Mouse (Mus musculus) midbrain, embryonic 16.5 days (tissue): ENCODE results near the gene Clstn1. TPM values are rescaled to one million over a fixed set of nuclear protein-coding genes. Genes with fewer than 3 reads are reported as not detected.
"Not testable (repeated sequence)": the region's sequence is repeated elsewhere in the genome, so short reads cannot be mapped to it uniquely, and the experiment has no call there.

Experiments used
- ATAC-seq: fragments of 200-750 bp; cut with Nextera tagmentation; 2 replicates; pipeline ENCODE4 v1.8.0; 2017; ENCODE audit warnings: moderate TSS enrichment
- H3K27ac ChIP-seq: fragments of 300-500 bp; sonication (generic); 2 replicates; pipeline ENCODE4 v1.5.1; 2014; ENCODE audit warnings: mild to moderate bottlenecking, low read length, mixed read lengths
- H3K27me3 ChIP-seq: fragments of 300-500 bp; sonication (generic); 2 replicates; pipeline ENCODE4 v1.6.1; 2014; ENCODE audit warnings: low read depth, low read length, mixed read lengths; ENCODE audit not compliant: control insufficient read depth, insufficient read depth
- H3K36me3 ChIP-seq: fragments of 300-500 bp; sonication (generic); 2 replicates; pipeline ENCODE4 v1.6.1; 2014; ENCODE audit warnings: mild to moderate bottlenecking, low read length, moderate library complexity, mixed read lengths; ENCODE audit not compliant: control insufficient read depth, insufficient read depth
- H3K4me1 ChIP-seq: fragments of 300-500 bp; sonication (generic); 2 replicates; pipeline ENCODE4 v1.6.1; 2014; ENCODE audit warnings: mild to moderate bottlenecking, low read length, mixed read lengths; ENCODE audit not compliant: control insufficient read depth, insufficient read depth
- H3K4me2 ChIP-seq: fragments of 300-500 bp; sonication (generic); 2 replicates; pipeline ENCODE4 v1.6.1; 2014; ENCODE audit warnings: mild to moderate bottlenecking, low read length, mixed read lengths
- H3K4me3 ChIP-seq: fragments of 300-500 bp; sonication (generic); 2 replicates; pipeline ENCODE4 v1.5.1; 2014; ENCODE audit warnings: low read depth, mild to moderate bottlenecking, low read length, moderate library complexity, mixed read lengths
- H3K9ac ChIP-seq: fragments of 300-500 bp; sonication (generic); 2 replicates; pipeline ENCODE4 v1.6.1; 2014; ENCODE audit warnings: low read depth, low read length, mixed read lengths
- H3K9me3 ChIP-seq: fragments of 300-500 bp; sonication (generic); replicated peaks from 2 replicates; pipeline ENCODE4 v1.6.1; 2014; ENCODE audit warnings: mild to moderate bottlenecking, low read length, mixed read lengths; ENCODE audit not compliant: control insufficient read depth, poor library complexity, severe bottlenecking
- whole genome bisulfite sequencing: fragments of 180-500 bp; shearing (Covaris S2); extraction: QIAGEN DNeasy Blood & Tissue Kit; methylation state at CpG from one replicate; pipeline ENCODE4 v1.1.7; 2014; 5-methylcytosine and 5-hydroxymethylcytosine counted together
- polyA plus RNA-seq: library from polyadenylated mRNA; unstranded; fragments of >200 nt; fragmentation: Nextera tagmentation; extraction: Ambion mirVana; gene quantifications from 2 replicates; pipeline ENCODE4 v1.2.1, GENCODE M21; 2015

The Clstn1 gene
- polyA plus RNA-seq, 1 experiment from 2014 or later = 80.2 TPM

- no peak for ATAC-seq
- Histone ChIP-seq H3K9me3 (peaks cover 2% of the 10 kb centered on the region; the same call in 1 of the 2 replicates), H3K4me1 (peaks cover 17% of the 10 kb centered on the region), H3K9ac (no peak overlapping the region), H3K27ac (no peak overlapping the region), H3K27me3 (no peaks in the 10 kb centered on the region), H3K36me3 (peaks cover 4% of the 10 kb centered on the region; the same call in 1 of the 2 replicates), H3K4me2 (no peak overlapping the region), H3K4me3 (no peak overlapping the region)
- 50% methylated on average over 10 of the region's 10 CpGs for WGBS
Observed at GRCm38 (mm10) chr4:149611376-149612044, 25.2 kb downstream of the Clstn1 start.

GRCm38 (mm10) chr4:149613497-149613896, 27.2 kb downstream of the Clstn1 start:
- not testable (repeated sequence) for H3K27ac ChIP-seq, ATAC-seq, H3K36me3 ChIP-seq, H3K9ac ChIP-seq, H3K27me3 ChIP-seq, H3K4me3 ChIP-seq, H3K4me1 ChIP-seq, H3K9me3 ChIP-seq, H3K4me2 ChIP-seq
- WGBS = 65% methylated on average over 6 of the region's 6 CpGs

GRCm38 (mm10) chr4:149614869-149615268, 28.6 kb downstream of the Clstn1 start:
- Histone ChIP-seq H3K4me1 (no peaks in the 10 kb centered on the region), H3K36me3 (peaks cover 4% of the 10 kb centered on the region; the same call in 1 of the 2 replicates), H3K27ac (no peak overlapping the region), H3K4me3 (no peak overlapping the region), H3K27me3 (no peaks in the 10 kb centered on the region), H3K9ac (no peak overlapping the region), H3K9me3 (peaks cover 2% of the 10 kb centered on the region; the same call in 1 of the 2 replicates), H3K4me2 (no peak overlapping the region)
- no peak for ATAC-seq
- WGBS = 98% methylated on average over 3 of the region's 3 CpGs

GRCm38 (mm10) chr4:149616999-149617398, 30.7 kb downstream of the Clstn1 start:
- ATAC-seq = not testable (repeated sequence)

GRCm38 (mm10) chr4:149619988-149620387, 33.7 kb downstream of the Clstn1 start:
- ATAC-seq = no peak
- H3K9ac ChIP-seq = no peak overlapping the region
- 31% methylated on average over 8 of the region's 8 CpGs for WGBS
- no peaks in the 10 kb centered on the region; the same call in 1 of the 2 replicates for H3K9me3 ChIP-seq
- peaks cover under 1% of the 10 kb centered on the region; the same call in 1 of the 2 replicates for H3K36me3 ChIP-seq
- H3K27me3 ChIP-seq = no peaks in the 10 kb centered on the region
- no peak overlapping the region for H3K27ac ChIP-seq
- peaks cover 2% of the 10 kb centered on the region; the same call in 1 of the 2 replicates for H3K4me1 ChIP-seq
- H3K4me3 ChIP-seq = no peak overlapping the region
- H3K4me2 ChIP-seq = no peak overlapping the region

More at GRCm38 (mm10) chr4:149616999-149617398, 30.7 kb downstream of the Clstn1 start:
- not testable (repeated sequence) for H3K9me3 ChIP-seq, H3K27me3 ChIP-seq, H3K9ac ChIP-seq, H3K4me2 ChIP-seq, H3K27ac ChIP-seq, H3K36me3 ChIP-seq, H3K4me1 ChIP-seq, H3K4me3 ChIP-seq
- WGBS = 94% methylated on average over 3 of the region's 3 CpGs

- Histone ChIP-seq H3K9ac (no peak overlapping the region), H3K4me1 (peaks cover 2% of the 10 kb centered on the region; the same call in 1 of the 2 replicates), H3K4me3 (no peak overlapping the region), H3K27ac (no peak overlapping the region), H3K27me3 (no peaks in the 10 kb centered on the region), H3K36me3 (no peaks in the 10 kb centered on the region), H3K9me3 (no peaks in the 10 kb centered on the region), H3K4me2 (no peak overlapping the region)
- no peak for ATAC-seq
- WGBS = 47% methylated on average over 4 of the region's 4 CpGs
Observed at GRCm38 (mm10) chr4:149621286-149621685, 35.0 kb downstream of the Clstn1 start.

GRCm38 (mm10) chr4:149623711-149624110, 37.4 kb downstream of the Clstn1 start:
- no peaks in the 10 kb centered on the region for H3K9me3 ChIP-seq
- no peak for ATAC-seq
- WGBS = 87% methylated on average over 5 of the region's 5 CpGs
- no peak overlapping the region for H3K4me2 ChIP-seq
- H3K27me3 ChIP-seq = no peaks in the 10 kb centered on the region
- 0 out of 2 replicates have a peak, but pooled peaks cover 2% of the 10 kb centered on the region for H3K36me3 ChIP-seq
- no peak overlapping the region for H3K27ac ChIP-seq
- peaks cover 5% of the 10 kb centered on the region; the same call in 1 of the 2 replicates for H3K4me1 ChIP-seq
- H3K4me3 ChIP-seq = no peak overlapping the region
- no peak overlapping the region for H3K9ac ChIP-seq

- H3K27ac ChIP-seq = no peak overlapping the region
- no peaks in the 10 kb centered on the region for H3K27me3 ChIP-seq
- WGBS = 30% methylated on average over 17 of the region's 17 CpGs
- 0 out of 2 replicates have a peak, but pooled peaks cover 3% of the 10 kb centered on the region for H3K4me1 ChIP-seq
- H3K9me3 ChIP-seq = no peaks in the 10 kb centered on the region
- no peak for ATAC-seq
- H3K9ac ChIP-seq = no peak overlapping the region
- H3K36me3 ChIP-seq = peaks cover 8% of the 10 kb centered on the region
- H3K4me3 ChIP-seq = no peak overlapping the region
- no peak overlapping the region for H3K4me2 ChIP-seq
Observed at GRCm38 (mm10) chr4:149626809-149627208, 40.5 kb downstream of the Clstn1 start.

GRCm38 (mm10) chr4:149628372-149628771, 42.1 kb downstream of the Clstn1 start:
- Histone ChIP-seq H3K9ac (no peak overlapping the region), H3K27ac (no peak overlapping the region), H3K4me2 (no peak overlapping the region), H3K4me3 (no peak overlapping the region), H3K9me3 (no peaks in the 10 kb centered on the region), H3K27me3 (no peaks in the 10 kb centered on the region), H3K4me1 (0 out of 2 replicates have a peak, but pooled peaks cover 3% of the 10 kb centered on the region), H3K36me3 (peaks cover 19% of the 10 kb centered on the region)
- no peak for ATAC-seq
- WGBS = 71% methylated on average over 10 of the region's 10 CpGs
